Mouse (Mus musculus) gastrocnemius, adult 8-10 months (tissue): ENCODE results near the gene Vmn1r196. TPM values are rescaled to one million over a fixed set of nuclear protein-coding genes. Genes with fewer than 3 reads are reported as not detected.
"Not testable (repeated sequence)": the region's sequence is repeated elsewhere in the genome, so short reads cannot be mapped to it uniquely, and the experiment has no call there.

ENCODE experiments used
- DNase-seq, 2 experiments: peaks; one replicate each; pipeline ENCODE4 v3.0.0; 2022; ENCODE audit warnings: low spot score in 2 of 2
- total RNA-seq, 4 experiments: library from RNA; stranded (reverse); gene quantifications; 2 replicates each; pipeline ENCODE4 v1.2.4; 2022

The Vmn1r196 gene
- total RNA-seq = not detected

- DNase-seq = no peak
Measured at GRCm38 (mm10) chr13:22289620-22290019, at the start of gene Vmn1r196. Gene Vmn1r196 (plus strand): TSS chr13:22289920.

GRCm38 (mm10) chr13:22243915-22244314 is 45.8 kb upstream of the Vmn1r196 start, which contains the start of gene Vmn1r194:
Gene Vmn1r194 (plus strand): TSS chr13:22244215.
- DNase-seq = no peak

GRCm38 (mm10) chr13:22270222-22270621 is 19.5 kb upstream of the Vmn1r196 start, which contains the start of gene Vmn1r195:
Gene Vmn1r195 (plus strand): TSS chr13:22270522.
- DNase-seq = not testable (repeated sequence)

- no peak for DNase-seq
Measured at GRCm38 (mm10) chr13:22271721-22272120, 18.0 kb upstream of the Vmn1r196 start.

- no peak for DNase-seq
Measured at GRCm38 (mm10) chr13:22284578-22284977, 5.1 kb upstream of the Vmn1r196 start.

- not testable (repeated sequence) for DNase-seq
Measured at GRCm38 (mm10) chr13:22308075-22308474, 18.4 kb downstream of the Vmn1r196 start.

GRCm38 (mm10) chr13:22315361-22315760 is 25.6 kb downstream of the Vmn1r196 start:
- no peak for DNase-seq

GRCm38 (mm10) chr13:22317366-22317765 is 27.6 kb downstream of the Vmn1r196 start:
- no peak for DNase-seq

- no peak for DNase-seq
Measured at GRCm38 (mm10) chr13:22320091-22320490, 30.4 kb downstream of the Vmn1r196 start.

GRCm38 (mm10) chr13:22324289-22324688 is 34.6 kb downstream of the Vmn1r196 start, which contains the start of gene Vmn1r197:
Gene Vmn1r197 (plus strand): TSS chr13:22324589.
- no peak for DNase-seq

- no peak for DNase-seq
Measured at GRCm38 (mm10) chr13:22333269-22333668, 43.5 kb downstream of the Vmn1r196 start.

GRCm38 (mm10) chr13:22335565-22335964 is 45.8 kb downstream of the Vmn1r196 start:
- DNase-seq = no peak

Other genes with a start within 250 kb of the Vmn1r196 start
- gene Hist1h4i, start 248.6 kb upstream of the Vmn1r196 start, total RNA-seq = 10 to 100 TPM; 28.5 to 37.8 (median 35.7) TPM
- gene Hist1h2ag, start 247.0 kb upstream of the Vmn1r196 start, total RNA-seq = 1 to 10 TPM in 3 of 4 experiments, not detected in 1; 2.3 to 4.2 (median 2.6) TPM
- gene Hist1h2bj, start 246.7 kb upstream of the Vmn1r196 start, total RNA-seq = 1 to 10 TPM in 2 of 4 experiments, under 1 TPM in 2; 0.75 to 2.9 (median 1.3) TPM
- gene Vmn1r188, start 205.5 kb upstream of the Vmn1r196 start, total RNA-seq = not detected
- gene Vmn1r189, start 184.1 kb upstream of the Vmn1r196 start, total RNA-seq = not detected
- not detected for gene Vmn1r191, start 106.0 kb upstream of the Vmn1r196 start, total RNA-seq
- gene Vmn1r192, start 98.8 kb upstream of the Vmn1r196 start, total RNA-seq = not detected
- not detected for gene Vmn1r193, start 66.8 kb upstream of the Vmn1r196 start, total RNA-seq
- gene Vmn1r194, start 45.7 kb upstream of the Vmn1r196 start, total RNA-seq = not detected
- gene Vmn1r195, start 19.4 kb upstream of the Vmn1r196 start, total RNA-seq = not detected
- gene Vmn1r197, start 34.7 kb downstream of the Vmn1r196 start, total RNA-seq = not detected
- gene Vmn1r198, start 60.4 kb downstream of the Vmn1r196 start, total RNA-seq = not detected
- not detected for gene Vmn1r199, start 89.9 kb downstream of the Vmn1r196 start, total RNA-seq
- gene Vmn1r200, start 100.5 kb downstream of the Vmn1r196 start, total RNA-seq = not detected
- not detected for gene Vmn1r201, start 182.0 kb downstream of the Vmn1r196 start, total RNA-seq
- gene Vmn1r202, start 215.5 kb downstream of the Vmn1r196 start, total RNA-seq = not detected
- gene Vmn1r203, start 228.2 kb downstream of the Vmn1r196 start, total RNA-seq = not detected